Mouse (Mus musculus) heart, embryonic 14.5 days (tissue): ENCODE results near the gene Nebl. TPM values are rescaled to one million over a fixed set of nuclear protein-coding genes. Genes with fewer than 3 reads are reported as not detected.

Experiments used
- ATAC-seq: fragments of 200-750 bp; cut with Nextera tagmentation; 2 replicates; pipeline ENCODE4 v1.8.0; 2017; ENCODE audit warnings: low read depth, moderate TSS enrichment; ENCODE audit not compliant: insufficient number of reproducible peaks, insufficient read depth, low FRiP score
- H3K27ac ChIP-seq, 2 experiments: fragments of 200-500 bp in 1 of 2; fragments of 300-500 bp in 1 of 2; sonication (generic) in 1 of 2; replicated peaks in 1 of 2; 2 replicates each; pipeline ENCODE4 v1.5.1; 2012 to 2014; ENCODE audit warnings: low read depth in 2 of 2, low read length in 2 of 2, control low read depth in 1 of 2, mild to moderate bottlenecking in 1 of 2, mixed read lengths in 1 of 2; ENCODE audit not compliant: control insufficient read depth in 1 of 2, insufficient read depth in 1 of 2
- H3K27me3 ChIP-seq: fragments of 300-500 bp; sonication (generic); 2 replicates; pipeline ENCODE4 v1.6.1; 2014; ENCODE audit warnings: mild to moderate bottlenecking, low read length, control low read depth; ENCODE audit not compliant: control insufficient read depth, insufficient read depth
- H3K36me3 ChIP-seq: fragments of 300-500 bp; sonication (generic); 2 replicates; pipeline ENCODE4 v1.6.1; 2014; ENCODE audit warnings: mild to moderate bottlenecking, control low read depth, low read length, mixed read lengths; ENCODE audit not compliant: control insufficient read depth, insufficient read depth
- H3K4me1 ChIP-seq, 2 experiments: fragments of 200-500 bp in 1 of 2; fragments of 300-500 bp in 1 of 2; sonication (generic) in 1 of 2; 2 replicates each; pipeline ENCODE4 v1.6.1; 2012 to 2014; ENCODE audit warnings: low read length in 2 of 2, control low read depth in 1 of 2, mixed read lengths in 1 of 2; ENCODE audit not compliant: control insufficient read depth in 2 of 2, insufficient read depth in 2 of 2
- H3K4me2 ChIP-seq: fragments of 300-500 bp; sonication (generic); 2 replicates; pipeline ENCODE4 v1.6.1; 2014; ENCODE audit warnings: mild to moderate bottlenecking, low read length
- H3K4me3 ChIP-seq, 2 experiments: fragments of 200-500 bp in 1 of 2; fragments of 300-500 bp in 1 of 2; sonication (generic) in 1 of 2; 2 replicates each; pipeline ENCODE4 v1.5.1; 2012 to 2014; ENCODE audit warnings: low read length in 2 of 2, mild to moderate bottlenecking in 2 of 2, control low read depth in 1 of 2, low read depth in 1 of 2, moderate library complexity in 1 of 2; ENCODE audit not compliant: control insufficient read depth in 1 of 2, insufficient read depth in 1 of 2
- H3K9ac ChIP-seq: fragments of 300-500 bp; sonication (generic); 2 replicates; pipeline ENCODE4 v1.6.1; 2014; ENCODE audit warnings: mild to moderate bottlenecking, low read length
- H3K9me3 ChIP-seq: fragments of 300-500 bp; sonication (generic); 2 replicates; pipeline ENCODE4 v1.6.1; 2016; ENCODE audit warnings: low read length, control low read depth; ENCODE audit not compliant: control insufficient read depth
- WGBS: fragments of 180-500 bp; shearing (Covaris S2); extraction: QIAGEN DNeasy Blood & Tissue Kit; methylation state at CpG from one replicate; pipeline ENCODE4 v1.1.7; 2014; 5-methylcytosine and 5-hydroxymethylcytosine counted together
- polyA plus RNA-seq: library from polyadenylated mRNA; unstranded; fragments of >200 nt; fragmentation: Nextera tagmentation; extraction: Ambion mirVana; gene quantifications from 2 replicates; pipeline ENCODE4 v1.2.1, GENCODE M21; 2014

Nebl gene
- polyA plus RNA-seq, 1 experiment from 2014 or later = 364 TPM

- H3K36me3 ChIP-seq = peaks cover 85% of the 10 kb centered on the region
- H3K4me2 ChIP-seq = no peak overlapping the region
- no peaks in the 10 kb centered on the region for H3K27me3 ChIP-seq
- no peak overlapping the region for H3K27ac ChIP-seq
- H3K9me3 ChIP-seq = no peaks in the 10 kb centered on the region
- no peaks in the 10 kb centered on the region for H3K4me1 ChIP-seq
- H3K9ac ChIP-seq = no peak overlapping the region
- 75% methylated on average over 7 of the region's 7 CpGs for WGBS
- no peak overlapping the region for H3K4me3 ChIP-seq
- ATAC-seq = no peak
Observed at GRCm38 (mm10) chr2:17390513-17391200, 340.6 kb downstream of the Nebl start.

- 97% methylated on average over 2 of the region's 2 CpGs for WGBS
Observed at GRCm38 (mm10) chr2:17389886-17390285, 341.4 kb downstream of the Nebl start.

GRCm38 (mm10) chr2:17389379-17389778 lies 341.9 kb downstream of the Nebl start:
- H3K27me3 ChIP-seq = no peaks in the 10 kb centered on the region
- H3K4me1 ChIP-seq = no peaks in the 10 kb centered on the region
- no peak for ATAC-seq
- no peak overlapping the region for H3K9ac ChIP-seq
- no peak overlapping the region for H3K4me2 ChIP-seq
- H3K4me3 ChIP-seq = no peak overlapping the region
- H3K36me3 ChIP-seq = peaks cover 80% of the 10 kb centered on the region
- H3K27ac ChIP-seq = no peak overlapping the region
- 92% methylated on average over 4 of the region's 4 CpGs for WGBS
- no peaks in the 10 kb centered on the region for H3K9me3 ChIP-seq

More at GRCm38 (mm10) chr2:17389886-17390285, 341.4 kb downstream of the Nebl start:
- H3K9me3 ChIP-seq = no peaks in the 10 kb centered on the region
- H3K4me1 ChIP-seq = no peaks in the 10 kb centered on the region
- no peaks in the 10 kb centered on the region for H3K27me3 ChIP-seq
- ATAC-seq = no peak
- H3K27ac ChIP-seq = no peak overlapping the region
- H3K9ac ChIP-seq = no peak overlapping the region
- no peak overlapping the region for H3K4me2 ChIP-seq
- H3K36me3 ChIP-seq = peaks cover 85% of the 10 kb centered on the region
- no peak overlapping the region for H3K4me3 ChIP-seq

DNA sequence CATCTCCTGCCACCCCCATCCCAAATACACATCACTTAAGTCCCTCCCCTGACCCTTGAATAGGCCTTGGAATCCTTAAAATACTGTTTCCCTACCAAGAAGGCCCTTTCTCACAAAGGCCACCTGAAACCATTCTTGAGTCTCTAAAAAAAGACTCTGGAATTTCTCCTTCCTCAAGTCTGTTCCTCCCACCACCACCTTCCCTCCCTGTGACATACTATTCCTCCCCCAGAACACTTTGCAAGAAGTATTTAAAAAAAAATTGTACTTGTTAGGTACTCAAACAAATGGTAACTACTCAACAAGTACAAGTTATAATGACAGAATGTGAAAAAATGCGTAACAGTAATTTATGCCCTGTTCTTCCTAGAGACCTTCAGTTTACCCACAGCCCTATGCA lies 349.0 kb downstream of the Nebl start:
- Histone ChIP-seq H3K27ac (no peak overlapping the region), H3K27me3 (no peaks in the 10 kb centered on the region), H3K4me2 (no peak overlapping the region), H3K9me3 (no peaks in the 10 kb centered on the region), H3K4me1 (no peaks in the 10 kb centered on the region), H3K9ac (no peak overlapping the region), H3K36me3 (peaks cover 66% of the 10 kb centered on the region), H3K4me3 (no peak overlapping the region)
- ATAC-seq = no peak
- WGBS = 93% methylated on average over 1 of the region's 1 CpGs

DNA sequence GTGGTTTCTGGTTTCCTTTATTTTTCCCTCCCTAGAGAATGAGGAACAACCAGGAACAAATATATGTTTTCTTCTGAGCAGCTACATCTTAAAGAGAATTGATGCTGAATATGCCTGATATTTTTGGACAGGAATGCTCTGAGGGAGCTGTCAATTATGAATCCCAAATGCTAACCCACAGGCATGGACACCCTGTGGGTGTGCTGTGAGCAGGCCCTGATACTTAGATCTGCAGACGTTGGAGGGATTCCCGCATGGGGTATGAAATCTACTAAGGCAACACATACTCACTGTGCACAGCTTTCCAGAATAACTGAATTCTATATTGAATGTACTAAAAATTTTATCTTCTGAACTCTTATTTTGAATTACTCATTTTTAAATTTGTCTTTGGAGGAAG lies 355.3 kb downstream of the Nebl start:
- no peak overlapping the region for H3K4me2 ChIP-seq
- no peaks in the 10 kb centered on the region for H3K9me3 ChIP-seq
- 82% methylated on average over 2 of the region's 2 CpGs for WGBS
- H3K4me1 ChIP-seq = no peaks in the 10 kb centered on the region
- no peaks in the 10 kb centered on the region for H3K27me3 ChIP-seq
- no peak for ATAC-seq
- no peak overlapping the region for H3K9ac ChIP-seq
- no peak overlapping the region for H3K4me3 ChIP-seq
- no peak overlapping the region for H3K27ac ChIP-seq
- peaks cover 73% of the 10 kb centered on the region for H3K36me3 ChIP-seq

GRCm38 (mm10) chr2:17365671-17366070 lies 365.6 kb downstream of the Nebl start:
- Histone ChIP-seq H3K9me3 (no peaks in the 10 kb centered on the region), H3K4me1 (peaks cover 2 to 9% of the 10 kb centered on the region in 2 experiments; a peak in 1 of 4 replicates), H3K9ac (no peak overlapping the region), H3K36me3 (peaks cover 73% of the 10 kb centered on the region), H3K4me3 (no peak overlapping the region), H3K4me2 (no peak overlapping the region), H3K27me3 (no peaks in the 10 kb centered on the region), H3K27ac (no peak overlapping the region)
- WGBS = 33% methylated on average over 5 of the region's 5 CpGs
- ATAC-seq = no peak

GRCm38 (mm10) chr2:17364971-17365548 lies 366.2 kb downstream of the Nebl start:
- H3K9ac ChIP-seq = no peak overlapping the region
- H3K36me3 ChIP-seq = peaks cover 74% of the 10 kb centered on the region
- no peaks in the 10 kb centered on the region for H3K9me3 ChIP-seq
- no peaks in the 10 kb centered on the region for H3K27me3 ChIP-seq
- H3K27ac ChIP-seq = 0 out of 4 replicates have a peak overlapping the region, but pooled peaks of 1 of the 2 experiments have one; percentile 11
- 71% methylated on average over 6 of the region's 6 CpGs for WGBS
- ATAC-seq = no peak
- H3K4me2 ChIP-seq = no peak overlapping the region
- no peak overlapping the region for H3K4me3 ChIP-seq
- peaks cover 2 to 9% of the 10 kb centered on the region in 2 experiments; a peak in 1 of 4 replicates for H3K4me1 ChIP-seq
